Comparison of ENCODE assay signal across 7 mouse cellular contexts in genomic region chr4:137993291-137993758, GRCm38 (mm10). TPM values are rescaled to one million over a fixed set of nuclear protein-coding genes. Genes with fewer than 3 reads are reported as not detected.
DNase-seq lines count a peak whose midpoint lies in the region; ATAC-seq and TF ChIP-seq lines count a peak whose summit lies in the region.

No protein-coding gene starts in this region.

- no peaks in the 10 kb centered on the region for H3K9me3 ChIP-seq in embryonic facial prominence, embryonic 12.5 days
- no peaks in the 10 kb centered on the region for H3K9me3 ChIP-seq in limb, embryonic 12.5 days
- no peaks in the 10 kb centered on the region for H3K9me3 ChIP-seq in midbrain, embryonic 15.5 days

- peak overlapping the region; percentile 96 for H3K27ac ChIP-seq in embryonic facial prominence, embryonic 12.5 days
- peak overlapping the region; percentile 79 for H3K27ac ChIP-seq in kidney, adult 2 months (ENCODE audit: insufficient read depth, low read depth, low read length)
- peak overlapping the region; percentile 97 for H3K27ac ChIP-seq in limb, embryonic 12.5 days
- peak overlapping the region; percentile 91 for H3K27ac ChIP-seq in midbrain, embryonic 15.5 days
- peak overlapping the region; percentile 89 for H3K27ac ChIP-seq in spleen, adult 2 months (ENCODE audit: insufficient read depth, low read length)

- H3K4me2 ChIP-seq in embryonic facial prominence, embryonic 12.5 days (replicated peaks), result peak overlapping the region; percentile 83
- peak overlapping the region; percentile 74 for H3K4me2 ChIP-seq in limb, embryonic 12.5 days
- H3K4me2 ChIP-seq in midbrain, embryonic 15.5 days, result peak overlapping the region; percentile 66

- peak; percentile 48 for TF ChIP-seq POLR2A in kidney, adult 2 months (IDR thresholded peaks at IDR 0.05; ENCODE audit: low read depth, low read length)
- peak; percentile 75 for TF ChIP-seq POLR2A in spleen, adult 2 months (IDR thresholded peaks at IDR 0.05; ENCODE audit: low read depth, low read length)

- peaks cover 25% of the 10 kb centered on the region for H3K4me1 ChIP-seq in embryonic facial prominence, embryonic 12.5 days
- H3K4me1 ChIP-seq in kidney, adult 2 months (ENCODE audit: control insufficient read depth, insufficient read depth, low read length), result peaks cover 19% of the 10 kb centered on the region; the same call in 1 of the 2 replicates
- peaks cover 22% of the 10 kb centered on the region for H3K4me1 ChIP-seq in limb, embryonic 12.5 days (replicated peaks)
- peaks cover 36% of the 10 kb centered on the region for H3K4me1 ChIP-seq in midbrain, embryonic 15.5 days
- peaks cover 8% of the 10 kb centered on the region for H3K4me1 ChIP-seq in spleen, adult 2 months (ENCODE audit: control insufficient read depth, insufficient read depth, insufficient read length)

- WGBS in embryonic facial prominence, embryonic 12.5 days, result under 1% methylated on average over 33 of the region's 59 CpGs
- 1% methylated on average over 59 of the region's 59 CpGs for WGBS in kidney, adult 2 months
- under 1% methylated on average over 52 of the region's 59 CpGs for WGBS in limb, embryonic 12.5 days
- WGBS in midbrain, embryonic 15.5 days, result 0% methylated on average over 49 of the region's 59 CpGs
- under 1% methylated on average over 56 of the region's 59 CpGs for WGBS in spleen, adult 2 months

- peak; percentile 100 for DNase-seq in adrenal gland, postnatal 25 days
- peak; percentile 99 to 100 for DNase-seq in heart, adult 18-20 months
- DNase-seq in kidney, adult 2 months, result peak; percentile 99
- DNase-seq in spleen, adult 2 months (ENCODE audit: low read depth in 1 of 2, low spot score in 2 of 2), result peak; percentile 84 to 100

- no peak for TF ChIP-seq CTCF in kidney, adult 2 months (conservative IDR thresholded peaks at IDR 0.05; ENCODE audit: insufficient read depth, insufficient read length, low read depth, low read length)
- TF ChIP-seq CTCF in spleen, adult 2 months (IDR thresholded peaks at IDR 0.05; ENCODE audit: extremely low read depth, insufficient read depth, insufficient read length, insufficient replicate concordance), result no peak

- peak overlapping the region; percentile 98 for H3K4me3 ChIP-seq in embryonic facial prominence, embryonic 12.5 days
- H3K4me3 ChIP-seq in kidney, adult 2 months (ENCODE audit: insufficient read depth, low read depth, low read length), result peak overlapping the region; percentile 85
- H3K4me3 ChIP-seq in limb, embryonic 12.5 days (replicated peaks), result peak overlapping the region; percentile 100
- peak overlapping the region; percentile 69 for H3K4me3 ChIP-seq in midbrain, embryonic 15.5 days
- peak overlapping the region; percentile 89 for H3K4me3 ChIP-seq in spleen, adult 2 months (ENCODE audit: extremely low read depth, insufficient read depth, insufficient read length)

- peak; percentile 90; the same call in 1 of the 2 replicates for ATAC-seq in embryonic facial prominence, embryonic 12.5 days (ENCODE audit: insufficient number of reproducible peaks, insufficient read depth, low FRiP score, low TSS enrichment)
- ATAC-seq in limb, embryonic 12.5 days (ENCODE audit: insufficient number of reproducible peaks, insufficient read depth, low FRiP score, low TSS enrichment, low read depth), result peak; percentile 89
- ATAC-seq in midbrain, embryonic 15.5 days (replicated peaks), result peak; percentile 94

- H3K36me3 ChIP-seq in embryonic facial prominence, embryonic 12.5 days, result peaks cover 19% of the 10 kb centered on the region
- H3K36me3 ChIP-seq in kidney, adult 2 months (ENCODE audit: control insufficient read depth, insufficient read depth, low read length), result no peaks in the 10 kb centered on the region; the same call in 1 of the 2 replicates
- H3K36me3 ChIP-seq in limb, embryonic 12.5 days, result peaks cover 28% of the 10 kb centered on the region
- no peaks in the 10 kb centered on the region; the same call in 1 of the 2 replicates for H3K36me3 ChIP-seq in midbrain, embryonic 15.5 days (replicated peaks)
- H3K36me3 ChIP-seq in spleen, adult 2 months (ENCODE audit: control insufficient read depth, insufficient read depth, low read length), result peaks cover 9% of the 10 kb centered on the region

- peaks cover 11% of the 10 kb centered on the region; the same call in 1 of the 2 replicates for H3K27me3 ChIP-seq in embryonic facial prominence, embryonic 12.5 days
- H3K27me3 ChIP-seq in kidney, adult 2 months (replicated peaks; ENCODE audit: control insufficient read depth, insufficient read depth, low read length), result no peaks in the 10 kb centered on the region
- peaks cover 10% of the 10 kb centered on the region; the same call in 1 of the 2 replicates for H3K27me3 ChIP-seq in limb, embryonic 12.5 days
- H3K27me3 ChIP-seq in midbrain, embryonic 15.5 days (replicated peaks), result no peaks in the 10 kb centered on the region
- no peaks in the 10 kb centered on the region for H3K27me3 ChIP-seq in spleen, adult 2 months (ENCODE audit: control insufficient read depth, insufficient read depth, low read length)

- peak overlapping the region; percentile 99 for H3K9ac ChIP-seq in embryonic facial prominence, embryonic 12.5 days
- peak overlapping the region; percentile 100 for H3K9ac ChIP-seq in limb, embryonic 12.5 days (replicated peaks)
- peak overlapping the region; percentile 96 for H3K9ac ChIP-seq in midbrain, embryonic 15.5 days

RNA-seq across cellular contexts. Expression of gene Eif4g3, which starts 0.5 kb away (rescaled TPM):
- total RNA-seq in adrenal gland, postnatal 25 days (2021), result 153 and 166 TPM in 2 replicates
- polyA plus RNA-seq in embryonic facial prominence, embryonic 12.5 days (2016; fragmentation: Nextera tagmentation; extraction: Ambion mirVana), result 46.3 and 49.7 TPM in 2 replicates
- total RNA-seq in heart, adult 18-20 months (2021), result 10 to 100 TPM; 38.1 to 45.7 TPM
- polyA plus RNA-seq in kidney, adult 2 months (2012; rRNA removed), result 53.5 and 54.0 TPM in 2 replicates
- 48.2 and 51.9 TPM in 2 replicates for polyA plus RNA-seq in limb, embryonic 12.5 days (2016; fragmentation: Nextera tagmentation; extraction: Ambion mirVana)
- polyA plus RNA-seq in midbrain, embryonic 15.5 days (2015; fragmentation: Nextera tagmentation; extraction: Ambion mirVana), result 55.7 and 58.5 TPM in 2 replicates
- polyA plus RNA-seq in spleen, adult 2 months (2012; rRNA removed), result 48.9 and 59.6 TPM in 2 replicates

Comparison
In these comparisons a context has a peak if more than half of its experiments do, and no peak if none do; other contexts are left out.
1. Peak in every context shown above with its lines: DNase-seq, ATAC-seq, H3K4me3 ChIP-seq and H3K27ac ChIP-seq.